Mouse (Mus musculus) neural tube, embryonic 10.5 days (tissue): ENCODE results near the gene Chm.
A peak's percentile ranks its signal among the peaks of the same experiment; 100 is the strongest.
"Not testable (repeated sequence)": the region's sequence is repeated elsewhere in the genome, so short reads cannot be mapped to it uniquely, and the experiment has no call there.

Source experiments
- DNase-seq: peaks from one replicate; pipeline ENCODE4 v3.0.0-alpha.2; 2017; ENCODE audit warnings: low spot score; ENCODE audit errors: extremely low spot score

Chm gene

GRCm38 (mm10) chrX:113185230-113185985 is at the start of gene Chm:
Gene Chm (minus strand): TSS chrX:113185517.
- DNase-seq = peak; percentile 59

- DNase-seq = no peak
Measured at GRCm38 (mm10) chrX:113193901-113194300, 8.6 kb upstream of the Chm start.

GRCm38 (mm10) chrX:113184569-113185229 is 618 bp downstream of the Chm start:
- no peak for DNase-seq

- DNase-seq = not testable (repeated sequence)
Measured at GRCm38 (mm10) chrX:113180856-113181255, 4.5 kb downstream of the Chm start.

- DNase-seq = no peak
Measured at GRCm38 (mm10) chrX:113172766-113173165, 12.6 kb downstream of the Chm start.

GRCm38 (mm10) chrX:113172271-113172670 is 13.0 kb downstream of the Chm start:
- no peak for DNase-seq

GRCm38 (mm10) chrX:113160268-113160860 is 25.0 kb downstream of the Chm start:
- no peak for DNase-seq

- DNase-seq = no peak
Measured at GRCm38 (mm10) chrX:113084171-113084570, 101.1 kb downstream of the Chm start.

GRCm38 (mm10) chrX:113076053-113076452 is 109.3 kb downstream of the Chm start:
- DNase-seq = no peak

- DNase-seq = no peak
Measured at GRCm38 (mm10) chrX:113074823-113075222, 110.5 kb downstream of the Chm start.

GRCm38 (mm10) chrX:113003621-113004020 is 181.7 kb downstream of the Chm start:
- DNase-seq = no peak

GRCm38 (mm10) chrX:113002192-113002591 is 183.1 kb downstream of the Chm start:
- DNase-seq = no peak
